Comparison of ENCODE assay signal across 27 mouse cellular contexts in the genomic region with DNA sequence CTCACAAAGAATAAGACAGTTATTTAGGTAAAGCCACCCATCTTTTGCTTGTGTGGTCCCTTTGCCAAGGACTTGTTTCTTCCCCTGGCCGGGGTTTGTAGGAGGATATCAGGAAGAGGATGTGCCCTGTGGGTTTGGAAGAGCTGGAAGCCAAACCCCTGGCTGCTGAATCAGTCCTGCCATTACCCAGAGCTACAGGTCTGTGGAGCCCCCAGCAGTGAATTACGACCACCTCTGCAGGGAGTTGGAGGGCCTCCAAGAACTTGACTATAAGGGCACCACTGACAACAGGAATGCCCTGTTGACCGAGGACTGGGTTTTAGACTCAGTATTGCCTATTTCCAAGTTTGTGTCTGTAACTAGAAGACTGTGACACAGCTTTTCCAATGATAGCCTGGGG. TPM values are rescaled to one million over a fixed set of nuclear protein-coding genes. Genes with fewer than 3 reads are reported as not detected.
"Had no signal": no experiment of that assay in that cellular context is flagged by ENCODE, and none has a peak within 500 bp of the region (broad histone marks: within the 10 kb centered on the region; RNA-seq: fewer than 3 reads in every experiment).

No protein-coding gene starts in this region.

- DNase-seq: liver, embryonic 13.5 days; liver, postnatal 0 days; lung, adult 2 months; lung, postnatal 14 days; retina, postnatal 1 day; right cerebral cortex, adult 18-20 months; right cerebral cortex, postnatal 25 days; spleen, adult 18-20 months; thymus, adult 18-20 months; thymus, postnatal 14 days; thymus, postnatal 36 days had no signal

- ATAC-seq: liver, postnatal 0 days; lung, postnatal 0 days; midbrain, embryonic 13.5 days; midbrain, embryonic 15.5 days had no signal

- H3K4me3 ChIP-seq: liver, embryonic 13.5 days; liver, embryonic 15.5 days; lung, embryonic 15.5 days; megakaryocyte, embryonic 14.5 days; midbrain, embryonic 13.5 days; midbrain, embryonic 15.5 days had no signal

- H3K4me1 ChIP-seq: lung, embryonic 15.5 days; megakaryocyte, embryonic 14.5 days; midbrain, embryonic 13.5 days; midbrain, embryonic 15.5 days had no signal

- H3K4me2 ChIP-seq: liver, embryonic 13.5 days; liver, embryonic 15.5 days; lung, embryonic 15.5 days; midbrain, embryonic 11.5 days; midbrain, embryonic 13.5 days; midbrain, embryonic 15.5 days had no signal

- H3K9ac ChIP-seq: liver, embryonic 13.5 days; liver, embryonic 15.5 days; liver, postnatal 0 days; lung, embryonic 15.5 days; midbrain, embryonic 13.5 days; midbrain, embryonic 15.5 days had no signal

- H3K27me3 ChIP-seq: liver, embryonic 13.5 days; liver, embryonic 15.5 days; lung, embryonic 15.5 days; midbrain, embryonic 13.5 days; midbrain, embryonic 15.5 days had no signal

- H3K9me3 ChIP-seq: liver, embryonic 13.5 days; liver, embryonic 15.5 days; lung, embryonic 15.5 days; midbrain, embryonic 13.5 days; midbrain, embryonic 15.5 days had no signal

- H3K27ac ChIP-seq: liver, embryonic 13.5 days; liver, embryonic 15.5 days; lung, embryonic 15.5 days; macrophage; midbrain, embryonic 13.5 days; midbrain, embryonic 15.5 days had no signal

- H3K36me3 ChIP-seq: liver, embryonic 13.5 days; liver, embryonic 15.5 days; lung, embryonic 15.5 days; midbrain, embryonic 13.5 days; midbrain, embryonic 15.5 days had no signal

RNA-seq across cellular contexts. Expression of gene Bpi, which starts 41.3 kb away (rescaled TPM):
- total RNA-seq: monocyte, adult 5-6 weeks; neutrophil, adult 5-6 weeks had no signal
- polyA plus RNA-seq: liver, embryonic 13.5 days; liver, embryonic 15.5 days; liver, postnatal 0 days; lung, adult 2 months; lung, embryonic 15.5 days; lung, postnatal 0 days; macrophage; midbrain, embryonic 11.5 days; midbrain, embryonic 13.5 days; midbrain, embryonic 15.5 days; midbrain, postnatal 0 days; neural tube, embryonic 11.5 days; small intestine, adult 2 months; stomach, embryonic 14.5 days; stomach, embryonic 16.5 days; thymus, postnatal 0 days had no signal
